Mouse (Mus musculus) splenic B cell, adult 2 months (primary cell): ENCODE measurements around the gene Plcl1.

Experiments
- DNase-seq: peaks from one replicate; pipeline ENCODE4 v3.0.0-alpha.2; 2011; ENCODE audit warnings: low read depth, low spot score
- H3K27me3 ChIP-seq: 2 replicates; pipeline ENCODE4 v1.6.1; 2012; ENCODE audit warnings: mild to moderate bottlenecking, low read length, moderate library complexity, mixed read lengths; ENCODE audit not compliant: control insufficient read depth, poor library complexity, insufficient read depth, severe bottlenecking
- H3K36me3 ChIP-seq: 2 replicates; pipeline ENCODE4 v1.6.1; 2012; ENCODE audit warnings: mild to moderate bottlenecking, low read length, moderate library complexity, mixed read lengths; ENCODE audit not compliant: control insufficient read depth, poor library complexity, insufficient read depth, severe bottlenecking

Gene Plcl1

GRCm38 (mm10) chr1:55661381-55661780 is 255.7 kb downstream of the Plcl1 start:
- DNase-seq, result no peak
- H3K27me3 ChIP-seq, result no peaks in the 10 kb centered on the region
- H3K36me3 ChIP-seq, result no peaks in the 10 kb centered on the region

GRCm38 (mm10) chr1:55665137-55665827 is 259.6 kb downstream of the Plcl1 start:
- Histone ChIP-seq H3K27me3 (no peaks in the 10 kb centered on the region), H3K36me3 (no peaks in the 10 kb centered on the region)
- DNase-seq, result no peak

- no peaks in the 10 kb centered on the region for H3K27me3 ChIP-seq
- DNase-seq, result no peak
- H3K36me3 ChIP-seq, result no peaks in the 10 kb centered on the region
Measured at GRCm38 (mm10) chr1:55665828-55666673, 260.3 kb downstream of the Plcl1 start.

GRCm38 (mm10) chr1:55666798-55667197 is 261.1 kb downstream of the Plcl1 start:
- Histone ChIP-seq H3K27me3 (no peaks in the 10 kb centered on the region), H3K36me3 (no peaks in the 10 kb centered on the region)
- no peak for DNase-seq

- Histone ChIP-seq H3K27me3 (no peaks in the 10 kb centered on the region), H3K36me3 (no peaks in the 10 kb centered on the region)
- DNase-seq, result no peak
Measured at GRCm38 (mm10) chr1:55668622-55669237, 263.0 kb downstream of the Plcl1 start.

DNA sequence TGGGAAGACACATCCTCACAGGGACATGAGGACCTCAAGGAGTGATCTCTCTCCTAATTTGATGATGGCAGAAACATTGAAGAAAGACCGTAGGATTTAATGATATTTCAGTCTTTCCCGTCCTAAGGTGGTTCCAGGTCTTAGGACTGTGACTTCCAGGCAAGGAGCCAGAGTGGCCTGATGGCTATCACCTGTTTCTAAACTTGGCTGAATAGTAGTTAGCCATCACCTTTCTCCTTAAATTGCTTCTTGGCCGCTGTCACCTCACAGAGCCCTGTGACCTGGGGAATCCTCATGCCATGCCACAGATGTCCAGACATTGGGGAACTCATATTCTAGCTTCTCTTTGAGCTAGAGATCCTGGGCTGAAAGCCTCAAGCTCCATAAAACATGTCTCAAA is 277.0 kb downstream of the Plcl1 start:
- Histone ChIP-seq H3K36me3 (no peaks in the 10 kb centered on the region), H3K27me3 (no peaks in the 10 kb centered on the region)
- DNase-seq, result no peak

- no peak for DNase-seq
- Histone ChIP-seq H3K36me3 (no peaks in the 10 kb centered on the region), H3K27me3 (no peaks in the 10 kb centered on the region)
Measured at GRCm38 (mm10) chr1:55686261-55686660, 280.5 kb downstream of the Plcl1 start.

DNA sequence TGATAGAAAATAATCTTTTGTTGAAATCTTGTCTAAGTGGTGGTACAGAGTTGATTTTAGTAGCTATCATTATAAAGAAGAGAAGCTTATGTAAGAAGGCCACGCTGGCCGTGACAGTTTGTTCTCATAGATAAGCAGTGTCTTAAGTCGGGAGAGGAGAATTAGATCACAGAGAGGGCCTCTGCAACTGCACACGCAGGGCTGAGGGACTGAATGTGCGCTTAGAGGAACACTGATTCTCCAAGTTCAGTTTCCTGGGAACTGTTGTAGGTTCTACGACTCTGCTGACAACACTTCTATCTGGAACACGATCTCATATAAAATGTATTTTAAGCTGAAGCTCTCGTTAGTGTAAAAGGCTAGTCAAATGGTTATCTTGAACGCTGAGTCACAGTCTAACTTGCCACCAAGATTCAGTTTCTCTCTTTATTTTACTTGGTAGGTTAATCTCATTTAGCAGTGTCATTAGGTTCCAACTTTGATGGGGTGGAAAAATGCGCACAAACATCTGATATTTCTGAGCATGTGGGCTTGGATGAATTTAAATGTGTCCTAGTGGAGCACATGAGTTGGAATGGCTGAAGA is 288.0 kb downstream of the Plcl1 start:
- H3K36me3 ChIP-seq, result no peaks in the 10 kb centered on the region
- no peaks in the 10 kb centered on the region for H3K27me3 ChIP-seq
- DNase-seq, result no peak

DNA sequence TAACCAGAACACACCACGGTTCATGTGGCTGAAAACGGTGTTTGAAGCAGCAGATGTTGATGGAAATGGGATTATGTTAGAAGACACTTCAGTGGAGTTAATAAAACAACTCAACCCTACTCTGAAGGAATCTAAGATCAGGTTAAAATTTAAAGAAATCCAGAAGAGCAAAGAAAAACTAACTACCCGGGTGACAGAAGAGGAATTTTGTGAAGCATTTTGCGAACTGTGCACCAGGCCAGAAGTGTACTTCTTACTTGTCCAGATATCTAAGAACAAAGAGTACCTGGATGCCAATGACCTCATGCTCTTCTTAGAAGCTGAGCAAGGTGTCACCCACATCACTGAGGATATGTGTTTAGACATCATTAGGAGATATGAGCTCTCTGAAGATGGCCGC is 290.5 kb downstream of the Plcl1 start:
- H3K27me3 ChIP-seq, result no peaks in the 10 kb centered on the region
- H3K36me3 ChIP-seq, result no peaks in the 10 kb centered on the region
- no peak for DNase-seq

- no peaks in the 10 kb centered on the region for H3K27me3 ChIP-seq
- DNase-seq, result no peak
- H3K36me3 ChIP-seq, result no peaks in the 10 kb centered on the region
Measured at GRCm38 (mm10) chr1:55699393-55699970, 293.8 kb downstream of the Plcl1 start.

DNA sequence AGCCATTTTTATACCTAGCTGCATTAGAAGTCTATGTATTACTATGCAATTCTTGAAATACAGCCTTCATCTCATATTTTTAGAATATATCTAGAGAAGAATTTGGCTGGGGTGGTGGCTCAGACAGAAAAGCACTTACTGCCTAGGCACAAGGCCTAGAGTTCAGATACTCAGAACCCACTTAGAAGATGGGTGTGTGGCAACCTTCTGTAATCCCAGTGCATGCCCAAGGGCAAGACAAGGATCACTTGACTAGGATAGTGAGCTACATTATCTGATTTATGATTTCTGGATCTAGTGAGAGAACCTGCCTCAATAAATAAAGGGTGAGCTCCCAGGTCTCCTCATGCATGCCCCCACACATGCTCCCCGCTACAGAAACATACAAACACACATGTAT is 294.3 kb downstream of the Plcl1 start:
- H3K27me3 ChIP-seq, result no peaks in the 10 kb centered on the region
- H3K36me3 ChIP-seq, result no peaks in the 10 kb centered on the region
- DNase-seq, result no peak

GRCm38 (mm10) chr1:55700726-55701125 is 295.0 kb downstream of the Plcl1 start:
- no peak for DNase-seq
- Histone ChIP-seq H3K27me3 (no peaks in the 10 kb centered on the region), H3K36me3 (no peaks in the 10 kb centered on the region)

DNA sequence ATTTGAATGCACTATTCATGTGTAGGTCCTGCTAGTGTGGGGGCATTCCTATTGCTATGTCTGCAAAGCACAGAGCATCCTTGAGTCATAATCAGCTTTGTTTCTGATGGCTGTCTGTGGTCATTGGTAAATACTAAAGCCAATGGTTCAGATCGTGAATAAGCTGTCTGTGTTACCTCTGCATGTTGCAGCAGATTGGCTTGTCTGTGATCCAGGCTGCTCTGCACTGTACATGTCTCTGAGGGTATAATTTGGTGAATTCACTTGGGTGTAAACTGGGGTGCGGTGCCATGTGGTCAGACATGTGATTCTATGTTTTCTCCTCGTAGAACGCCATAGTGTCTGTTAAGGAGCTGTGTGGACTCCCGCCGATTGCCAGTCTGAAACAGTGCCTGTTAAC is 295.9 kb downstream of the Plcl1 start:
- no peaks in the 10 kb centered on the region for H3K36me3 ChIP-seq
- DNase-seq, result no peak
- H3K27me3 ChIP-seq, result no peaks in the 10 kb centered on the region

GRCm38 (mm10) chr1:55702106-55702505 is 296.4 kb downstream of the Plcl1 start:
- Histone ChIP-seq H3K27me3 (no peaks in the 10 kb centered on the region), H3K36me3 (no peaks in the 10 kb centered on the region)
- no peak for DNase-seq
